Mouse (Mus musculus) kidney, postnatal 10 days (tissue): Measurements from ENCODE around the gene Hs1bp3.

Experiments used
- DNase-seq: peaks from one replicate; pipeline ENCODE4 v3.0.0; 2021; ENCODE audit warnings: mixed read lengths

Gene Hs1bp3

GRCm38 (mm10) chr12:8313270-8313771 lies at the start of gene Hs1bp3:
Hs1bp3 (plus strand) TSS chr12:8313432.
- peak; percentile 95 for DNase-seq

GRCm38 (mm10) chr12:8266311-8266710 lies 46.9 kb upstream of the Hs1bp3 start:
- DNase-seq: no peak

DNA sequence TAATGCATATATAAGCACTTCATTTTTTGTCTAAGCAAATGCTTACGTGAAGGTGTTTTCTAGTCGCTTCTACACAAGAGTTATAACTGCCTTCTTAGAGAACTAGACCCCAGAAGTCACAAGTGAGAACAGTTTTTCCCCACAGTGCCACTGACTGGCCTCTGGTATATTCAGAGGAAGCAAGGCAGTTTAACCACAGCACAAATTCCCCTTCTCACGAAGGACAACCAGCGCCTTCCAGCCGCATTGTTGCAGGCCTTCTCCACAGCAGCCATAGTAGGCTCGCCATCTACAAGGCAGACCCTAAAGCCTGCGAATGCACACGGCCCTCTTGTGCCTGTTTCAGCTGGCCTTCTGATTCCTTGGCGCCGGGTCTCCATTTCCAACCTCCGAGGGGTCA lies 43.6 kb upstream of the Hs1bp3 start:
- no peak for DNase-seq

DNA sequence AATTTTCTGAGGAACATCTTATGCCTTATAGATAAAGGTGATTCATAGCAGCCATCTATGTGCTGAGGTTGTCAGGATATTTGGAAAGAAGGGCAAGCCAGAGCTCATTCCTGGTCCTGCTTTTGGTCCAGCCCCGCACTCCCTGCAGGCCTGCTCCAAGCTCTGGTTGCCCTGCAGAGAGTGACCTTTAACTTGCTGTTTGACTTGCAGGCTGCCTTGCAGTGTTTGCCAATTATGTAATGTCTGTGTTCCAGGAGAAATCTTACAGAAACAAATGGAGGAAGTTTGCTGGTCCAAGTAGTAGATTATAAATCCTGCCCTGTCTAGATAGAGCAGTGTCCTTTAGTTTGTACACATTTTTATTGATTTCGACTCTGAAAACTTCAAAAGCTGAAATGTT lies 41.8 kb upstream of the Hs1bp3 start:
- peak; percentile 24 for DNase-seq

DNA sequence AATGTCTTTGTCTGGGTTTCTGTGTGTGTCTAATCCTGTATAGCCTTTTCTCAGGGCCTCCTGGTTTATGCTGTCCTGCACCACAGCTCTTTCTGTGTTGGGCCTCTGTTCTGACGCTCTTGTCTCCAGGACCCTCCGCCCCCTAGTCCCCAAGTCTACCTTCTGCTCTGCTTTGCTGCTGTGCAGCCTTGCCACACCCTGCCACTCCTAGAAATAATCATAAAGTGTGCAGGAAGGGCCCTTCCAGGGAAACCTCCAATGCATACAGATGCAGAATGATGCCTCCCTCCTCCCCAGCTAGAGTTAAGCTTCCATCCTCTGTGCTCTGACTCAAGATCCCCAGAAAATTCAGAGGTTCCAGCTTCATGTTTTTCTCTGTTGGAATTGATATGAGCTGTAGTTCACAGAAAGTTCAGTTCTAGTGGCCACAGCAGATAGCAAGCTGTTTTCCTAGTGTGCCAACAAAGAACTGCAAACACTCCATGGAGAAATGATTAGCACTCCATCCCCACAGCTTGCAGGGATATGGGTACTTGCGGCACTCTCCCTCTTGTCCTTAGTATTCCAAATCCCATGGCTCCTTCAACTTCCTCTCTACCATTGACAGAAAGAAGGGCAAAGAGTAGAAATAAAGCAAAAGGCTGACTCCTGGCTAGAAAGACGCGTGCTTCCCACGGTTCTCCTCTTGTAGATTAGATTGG lies 39.6 kb upstream of the Hs1bp3 start:
- no peak for DNase-seq

DNA sequence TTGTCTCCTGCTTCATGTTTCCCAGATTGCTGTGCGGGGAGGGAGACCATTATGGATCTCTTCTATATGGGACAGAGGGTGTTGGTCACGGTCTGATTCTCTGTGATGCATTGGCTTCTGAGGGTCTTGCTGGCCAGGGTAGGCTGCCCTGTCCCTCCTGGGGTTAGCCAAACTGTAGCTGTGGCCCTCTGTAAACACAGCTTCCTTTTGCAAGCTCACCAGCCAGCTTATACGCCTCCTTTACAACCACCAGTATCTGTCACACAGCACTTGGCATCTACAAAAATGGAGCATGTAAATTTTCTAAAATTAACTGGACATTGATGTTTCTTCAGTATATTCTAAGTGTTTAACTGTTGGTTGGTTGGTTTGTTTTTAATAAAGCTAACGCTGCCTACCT lies 37.8 kb upstream of the Hs1bp3 start:
- no peak for DNase-seq

- DNase-seq: no peak
Measured at GRCm38 (mm10) chr12:8281225-8282017, 31.8 kb upstream of the Hs1bp3 start.

GRCm38 (mm10) chr12:8287970-8288369 lies 25.3 kb upstream of the Hs1bp3 start:
- peak; percentile 27 for DNase-seq

GRCm38 (mm10) chr12:8289099-8289498 lies 24.1 kb upstream of the Hs1bp3 start:
- DNase-seq: no peak

DNA sequence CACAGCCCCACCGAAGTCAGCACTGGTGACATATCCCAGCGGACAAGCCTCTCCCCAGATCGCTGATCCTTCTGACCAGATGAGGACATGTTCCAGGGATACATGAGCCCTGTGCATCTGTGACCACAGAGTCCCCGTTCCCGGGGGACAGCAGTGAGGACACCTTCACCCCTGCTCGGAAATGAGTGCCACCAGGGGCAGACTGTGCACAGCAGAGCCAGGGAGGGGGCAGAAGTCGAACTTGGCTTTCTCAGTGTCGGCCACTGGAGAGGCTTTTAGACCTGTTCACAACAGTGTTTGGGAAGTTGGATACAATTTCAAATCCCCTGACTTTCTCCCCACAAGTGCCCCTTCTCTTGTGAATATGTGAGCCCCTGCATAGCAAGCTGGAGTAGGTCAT lies 23.7 kb upstream of the Hs1bp3 start:
- DNase-seq: no peak

DNA sequence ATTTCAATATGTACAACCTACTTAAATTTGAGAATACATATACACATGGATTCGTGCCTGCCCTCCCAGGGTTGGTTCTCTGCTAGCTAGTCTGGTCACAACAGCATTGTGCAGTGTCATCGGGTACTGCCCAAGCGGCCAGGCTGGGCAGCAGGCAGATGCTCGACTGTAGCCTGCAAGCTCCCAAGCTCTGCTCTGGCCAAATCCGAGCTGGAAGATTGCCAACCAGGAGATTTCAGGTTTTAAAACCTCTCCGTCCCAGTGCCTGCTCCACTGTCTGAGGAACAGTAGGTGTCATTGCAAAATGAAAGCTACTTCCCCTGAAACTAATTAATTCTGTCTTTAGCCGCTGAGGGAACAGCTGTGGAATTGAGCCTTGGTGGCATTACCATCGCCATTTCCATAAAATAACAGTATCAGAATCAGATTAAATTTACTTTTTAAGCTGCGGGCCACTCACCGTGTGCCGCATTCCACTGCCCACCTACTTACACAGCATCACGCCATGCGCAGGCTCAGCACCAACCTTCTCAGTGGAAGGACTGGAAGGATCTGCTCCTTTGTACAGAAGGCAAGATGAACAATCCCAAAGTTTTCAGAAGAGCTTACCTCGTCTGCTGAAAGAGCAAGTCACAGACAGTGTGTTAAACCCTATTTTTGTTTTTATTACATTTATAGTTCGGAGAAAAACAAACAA lies 21.9 kb upstream of the Hs1bp3 start:
- DNase-seq: no peak

DNA sequence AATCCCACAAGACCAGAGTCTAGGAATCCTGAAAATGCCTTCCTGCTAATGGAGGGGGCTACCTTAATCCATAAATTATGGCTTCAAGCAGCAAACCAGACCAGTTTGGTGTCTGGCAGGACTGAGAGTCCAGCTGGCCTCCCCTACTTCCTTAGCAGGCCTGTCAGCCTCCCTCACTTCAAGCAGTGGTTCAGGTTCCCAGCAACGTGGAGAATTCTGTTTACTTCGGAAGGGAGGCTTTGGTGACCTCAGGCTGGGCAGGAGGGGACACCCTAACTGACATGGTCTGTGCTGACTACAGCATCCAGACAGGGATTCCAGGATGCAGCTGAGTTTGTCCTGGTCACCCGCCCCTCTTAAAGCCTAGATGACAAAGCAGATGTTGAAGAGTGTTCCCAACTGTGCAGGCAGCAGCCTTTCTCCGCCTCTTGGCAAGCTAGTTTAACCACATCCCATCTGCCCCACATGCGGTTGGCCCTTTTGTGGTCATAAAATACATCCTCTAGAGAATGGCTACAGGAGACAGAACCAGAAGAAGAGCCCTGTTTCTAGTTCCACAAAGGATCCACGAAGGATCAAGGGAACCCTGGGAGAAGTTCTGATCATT lies 17.8 kb upstream of the Hs1bp3 start:
- DNase-seq: peak; percentile 61

DNA sequence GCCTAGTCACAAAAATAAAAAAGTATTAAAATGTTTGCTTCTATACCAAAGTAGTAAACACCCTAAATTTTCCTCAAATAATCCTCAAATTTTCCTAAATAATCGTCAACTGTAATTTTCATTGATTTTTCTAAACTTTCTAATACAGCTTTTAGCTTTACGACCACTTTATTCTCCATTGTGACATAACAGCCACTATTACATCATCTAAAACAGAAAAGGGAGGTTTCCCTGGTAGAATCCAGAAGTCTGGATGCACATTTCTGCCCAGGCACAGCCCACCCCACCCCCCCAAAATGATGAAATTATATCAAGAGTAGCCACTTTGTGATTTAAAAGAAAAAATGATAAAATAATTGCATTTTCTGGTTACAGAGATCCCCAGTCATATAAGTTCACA lies 17.1 kb upstream of the Hs1bp3 start:
- no peak for DNase-seq

- DNase-seq: no peak
Measured at GRCm38 (mm10) chr12:8297586-8298214, 15.5 kb upstream of the Hs1bp3 start.

GRCm38 (mm10) chr12:8298361-8299142 lies 14.7 kb upstream of the Hs1bp3 start:
- DNase-seq: no peak

- no peak for DNase-seq
Measured at GRCm38 (mm10) chr12:8299143-8300110, 13.8 kb upstream of the Hs1bp3 start.

DNA sequence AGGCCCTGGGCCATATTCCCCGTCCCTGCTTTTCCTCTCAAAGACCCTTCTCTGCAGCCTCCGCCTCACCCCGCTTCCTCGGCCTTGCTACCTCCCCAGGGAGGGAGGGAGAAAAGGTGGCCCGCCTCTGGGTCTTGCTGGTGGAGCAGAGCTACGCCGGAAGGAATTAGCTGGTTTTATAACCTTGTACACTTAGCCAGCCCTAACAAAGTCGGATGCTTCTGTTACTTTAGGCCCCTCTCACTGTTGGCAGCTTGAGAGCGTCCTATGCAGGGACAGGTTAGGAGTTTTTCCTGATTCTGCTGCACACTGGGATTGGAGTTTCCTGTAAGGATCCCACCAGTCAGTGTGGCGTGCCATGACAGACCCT lies 13.1 kb upstream of the Hs1bp3 start:
- no peak for DNase-seq

DNA sequence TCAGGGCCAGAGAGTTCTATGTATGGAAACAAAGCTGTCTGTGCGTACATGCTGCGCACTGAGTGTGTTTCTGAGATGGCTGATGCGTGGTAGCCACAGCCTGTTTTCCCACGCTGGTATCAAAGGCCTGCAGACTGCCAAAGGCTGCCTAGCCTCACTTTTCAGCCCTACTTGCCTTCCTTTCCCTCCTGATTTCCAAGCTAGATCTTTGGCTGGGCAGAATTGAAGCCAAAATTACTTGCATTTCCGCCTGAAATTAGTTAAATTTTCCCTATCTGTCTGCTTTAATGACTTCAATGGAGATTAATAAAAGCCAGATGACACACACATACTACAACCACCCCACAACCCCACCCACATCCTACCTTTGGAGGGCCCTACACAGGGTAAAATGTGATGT lies 12.7 kb upstream of the Hs1bp3 start:
- DNase-seq: no peak

GRCm38 (mm10) chr12:8301011-8301814 lies 12.0 kb upstream of the Hs1bp3 start:
- DNase-seq: peak; percentile 26
